Mouse (Mus musculus) heart, embryonic 13.5 days (tissue): ENCODE results near the gene Fstl3. TPM values are rescaled to one million over a fixed set of nuclear protein-coding genes. Genes with fewer than 3 reads are reported as not detected.

Experiments
- ATAC-seq: fragments of 200-750 bp; cut with Nextera tagmentation; 2 replicates; pipeline ENCODE4 v1.8.0; 2017; ENCODE audit warnings: moderate TSS enrichment; ENCODE audit not compliant: insufficient number of reproducible peaks, low FRiP score, low TSS enrichment; ENCODE audit errors: extremely low read depth
- H3K27ac ChIP-seq: fragments of 300-500 bp; sonication (generic); replicated peaks from 2 replicates; pipeline ENCODE4 v1.5.1; 2015; ENCODE audit warnings: moderate library complexity, mild to moderate bottlenecking, inconsistent platforms
- H3K27me3 ChIP-seq: fragments of 300-500 bp; sonication (generic); replicated peaks from 2 replicates; pipeline ENCODE4 v1.6.1; 2015; ENCODE audit warnings: mild to moderate bottlenecking, inconsistent platforms
- H3K36me3 ChIP-seq: fragments of 300-500 bp; sonication (generic); 2 replicates; pipeline ENCODE4 v1.6.1; 2015; ENCODE audit warnings: mild to moderate bottlenecking, inconsistent platforms
- H3K4me1 ChIP-seq: fragments of 300-500 bp; sonication (generic); 2 replicates; pipeline ENCODE4 v1.6.1; 2015; ENCODE audit warnings: inconsistent platforms
- H3K4me2 ChIP-seq: fragments of 300-500 bp; sonication (generic); 2 replicates; pipeline ENCODE4 v1.6.1; 2015; ENCODE audit warnings: inconsistent platforms, mild to moderate bottlenecking, moderate library complexity
- H3K4me3 ChIP-seq: fragments of 300-500 bp; sonication (generic); 2 replicates; pipeline ENCODE4 v1.5.1; 2015; ENCODE audit warnings: moderate library complexity, mild to moderate bottlenecking, inconsistent platforms
- H3K9ac ChIP-seq: fragments of 300-500 bp; sonication (generic); 2 replicates; pipeline ENCODE4 v1.6.1; 2015; ENCODE audit warnings: inconsistent platforms, mild to moderate bottlenecking, moderate library complexity
- H3K9me3 ChIP-seq: fragments of 300-500 bp; sonication (generic); 2 replicates; pipeline ENCODE4 v1.6.1; 2016; ENCODE audit warnings: inconsistent platforms
- WGBS: fragments of 180-500 bp; shearing (Covaris S2); methylation state at CpG from one replicate; pipeline ENCODE4 v1.1.7; 2015; ENCODE audit warnings: mixed read lengths; 5-methylcytosine and 5-hydroxymethylcytosine counted together
- polyA plus RNA-seq: library from polyadenylated mRNA; unstranded; fragments of >200 nt; fragmentation: Nextera tagmentation; extraction: Ambion mirVana; gene quantifications from 2 replicates; pipeline ENCODE4 v1.2.1, GENCODE M21; 2015

The Fstl3 gene
- polyA plus RNA-seq, 1 experiment from 2014 or later, result 23.8 TPM

DNA sequence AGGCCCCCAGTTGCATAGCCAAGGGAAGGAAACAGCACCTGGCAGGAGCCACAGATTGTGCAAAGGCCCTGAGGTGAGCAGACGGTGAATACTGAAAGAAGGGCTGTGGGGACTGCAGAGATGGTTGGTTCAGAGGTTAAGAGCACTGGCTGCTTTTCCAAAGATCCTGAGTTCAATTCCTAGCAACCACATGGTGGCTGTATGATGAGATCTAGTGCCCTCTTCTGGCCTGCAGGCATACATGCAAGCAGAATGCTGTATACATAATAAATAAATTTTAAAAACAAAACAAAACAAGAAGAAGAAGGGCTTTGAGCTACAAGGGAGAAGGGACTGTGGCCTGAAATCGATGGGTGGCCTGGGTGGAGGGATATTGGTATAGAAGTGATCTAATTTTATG is 40.0 kb downstream of the Fstl3 start:
- WGBS, result 57% methylated on average over 2 of the region's 2 CpGs

DNA sequence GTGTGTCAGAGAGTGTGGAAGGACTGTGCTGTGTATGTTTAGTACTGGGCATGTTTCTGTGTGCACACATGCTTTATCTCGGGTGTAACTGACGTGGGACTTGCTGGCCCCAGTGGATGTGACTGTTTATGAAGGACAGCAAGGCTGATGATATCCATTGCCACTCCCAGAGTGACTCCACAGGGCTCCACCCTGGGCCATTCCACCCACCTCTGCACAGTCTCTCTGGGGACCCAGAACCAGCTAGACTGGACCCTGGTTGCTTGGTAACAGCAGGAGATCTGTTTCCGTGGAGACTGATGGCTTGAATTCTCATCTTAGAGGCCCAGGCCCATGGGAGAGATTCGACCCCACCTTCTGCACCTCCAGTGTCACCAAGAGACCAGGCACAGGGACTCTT is 41.2 kb downstream of the Fstl3 start:
- no peak overlapping the region for H3K27ac ChIP-seq
- 64% methylated on average over 4 of the region's 4 CpGs for WGBS
- ATAC-seq, result no peak

More for the DNA sequence above, 40.0 kb downstream of the Fstl3 start:
- peaks cover 45% of the 10 kb centered on the region for H3K36me3 ChIP-seq
- H3K9ac ChIP-seq, result no peak overlapping the region
- ATAC-seq, result no peak
- no peak overlapping the region for H3K27ac ChIP-seq
- no peak overlapping the region for H3K4me3 ChIP-seq
- H3K9me3 ChIP-seq, result no peaks in the 10 kb centered on the region
- H3K27me3 ChIP-seq, result no peaks in the 10 kb centered on the region
- H3K4me2 ChIP-seq, result no peak overlapping the region
- H3K4me1 ChIP-seq, result peaks cover 3% of the 10 kb centered on the region; the same call in 1 of the 2 replicates

DNA sequence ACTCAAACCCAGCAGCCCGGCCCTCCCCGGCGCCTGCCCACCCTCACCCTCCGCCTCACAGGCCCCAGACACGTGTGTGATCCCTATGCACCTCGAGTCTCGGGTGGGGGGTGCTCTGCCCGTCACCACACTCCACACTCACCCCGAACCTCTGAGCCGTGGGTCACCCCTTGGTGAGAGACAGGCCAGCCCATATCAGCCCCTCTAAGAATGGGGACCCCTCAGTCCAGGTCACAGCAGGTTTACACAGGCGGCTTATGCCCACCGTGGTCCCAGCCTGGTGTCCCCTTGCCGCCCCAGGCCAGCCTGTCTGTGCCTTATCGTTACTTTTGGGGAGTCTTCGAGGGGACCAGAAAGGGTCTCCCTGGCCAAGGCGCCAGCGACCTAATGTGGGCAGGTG is 42.5 kb downstream of the Fstl3 start:
- peaks cover 40% of the 10 kb centered on the region for H3K36me3 ChIP-seq
- no peaks in the 10 kb centered on the region for H3K9me3 ChIP-seq
- 85% methylated on average over 17 of the region's 17 CpGs for WGBS

More for the DNA sequence above, 41.2 kb downstream of the Fstl3 start:
- H3K4me2 ChIP-seq, result no peak overlapping the region
- H3K4me3 ChIP-seq, result no peak overlapping the region
- H3K36me3 ChIP-seq, result peaks cover 40% of the 10 kb centered on the region
- peaks cover 11% of the 10 kb centered on the region for H3K4me1 ChIP-seq
- H3K9ac ChIP-seq, result 0 out of 2 replicates have a peak overlapping the region, but pooled peaks have one; percentile 12
- H3K27me3 ChIP-seq, result no peaks in the 10 kb centered on the region
- no peaks in the 10 kb centered on the region for H3K9me3 ChIP-seq

DNA sequence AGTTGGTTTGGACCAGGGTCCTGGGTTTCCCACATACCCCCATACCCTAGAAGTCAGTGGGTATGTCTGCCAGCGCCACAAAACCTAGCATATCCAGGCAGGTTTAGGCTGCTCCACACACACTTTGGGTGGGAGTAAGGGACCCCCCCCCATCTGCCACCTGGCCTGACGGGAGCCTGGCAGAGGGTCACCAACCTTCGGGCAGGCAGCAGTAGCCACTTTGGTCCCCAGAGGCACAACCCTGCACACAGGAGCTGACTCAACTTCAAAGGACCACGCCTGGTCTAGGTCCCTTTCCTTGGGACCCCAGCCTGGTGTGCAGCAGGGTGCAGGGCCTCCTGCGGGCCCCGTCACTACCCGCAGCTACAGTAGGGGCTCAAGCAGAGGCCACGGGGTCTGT is 43.2 kb downstream of the Fstl3 start:
- Histone ChIP-seq H3K4me2 (no peak overlapping the region), H3K4me3 (no peak overlapping the region), H3K27ac (no peak overlapping the region), H3K36me3 (peaks cover 36% of the 10 kb centered on the region), H3K9ac (no peak overlapping the region), H3K27me3 (no peaks in the 10 kb centered on the region), H3K9me3 (no peaks in the 10 kb centered on the region), H3K4me1 (peaks cover 24% of the 10 kb centered on the region)
- no peak for ATAC-seq
- WGBS, result 71% methylated on average over 8 of the region's 8 CpGs

More for the DNA sequence above, 42.5 kb downstream of the Fstl3 start:
- H3K4me2 ChIP-seq, result no peak overlapping the region
- H3K9ac ChIP-seq, result no peak overlapping the region
- no peaks in the 10 kb centered on the region for H3K27me3 ChIP-seq
- peaks cover 21% of the 10 kb centered on the region for H3K4me1 ChIP-seq
- H3K27ac ChIP-seq, result no peak overlapping the region
- no peak overlapping the region for H3K4me3 ChIP-seq
- no peak for ATAC-seq

DNA sequence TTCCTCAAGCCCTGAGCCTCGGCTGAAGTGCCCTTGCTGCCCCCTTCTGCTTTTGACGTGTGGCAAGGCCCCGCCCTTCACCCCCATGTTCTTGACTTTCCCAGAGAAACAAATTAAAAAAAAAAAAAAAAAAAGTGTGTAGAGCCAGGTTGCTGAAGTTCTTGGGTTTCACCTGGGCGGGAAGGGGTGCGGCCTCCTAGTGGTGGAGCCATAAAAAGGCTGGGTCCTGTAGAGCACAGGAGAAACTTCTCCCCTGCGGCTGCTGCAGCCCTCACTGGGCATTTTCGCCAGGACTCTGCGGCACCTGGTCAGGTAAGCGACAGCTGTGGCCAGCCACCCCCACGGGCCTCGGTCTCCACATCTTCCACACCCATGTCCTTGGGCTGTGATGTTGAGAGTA is 43.7 kb downstream of the Fstl3 start, which contains the start of gene Misp:
Misp (plus strand) TSS at position 208 of the 400 bp plus-strand sequence.
- Histone ChIP-seq H3K9me3 (no peaks in the 10 kb centered on the region), H3K36me3 (peaks cover 31% of the 10 kb centered on the region), H3K9ac (no peak within 1 kb of the TSS), H3K4me1 (peaks cover 24% of the 10 kb centered on the region), H3K27me3 (no peaks in the 10 kb centered on the region), H3K4me3 (no peak within 1 kb of the TSS), H3K27ac (no peak within 1 kb of the TSS), H3K4me2 (no peak within 1 kb of the TSS)
- ATAC-seq, result no peak
- WGBS, result 63% methylated on average over 11 of the region's 11 CpGs

DNA sequence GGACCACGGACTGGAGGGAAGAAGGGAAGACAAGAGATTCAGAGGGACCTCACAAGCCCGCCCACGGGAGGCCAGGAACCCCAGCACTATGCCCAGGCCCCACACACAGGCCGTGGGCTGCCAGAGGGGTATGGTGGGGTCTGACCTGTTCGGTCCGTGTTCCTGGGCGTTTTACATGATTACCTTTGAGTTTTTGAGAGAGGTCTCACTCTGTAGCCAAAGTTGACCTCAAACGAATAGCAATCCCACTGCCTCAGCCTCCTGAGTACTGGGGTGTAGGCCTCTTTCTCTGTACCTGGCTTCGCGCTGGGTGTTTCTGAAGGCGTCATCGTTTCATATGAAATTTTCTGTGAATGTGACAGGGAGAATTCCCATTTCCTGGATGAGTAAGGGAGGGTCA is 44.7 kb downstream of the Fstl3 start:
- no peak overlapping the region for H3K4me3 ChIP-seq
- no peaks in the 10 kb centered on the region for H3K9me3 ChIP-seq
- no peaks in the 10 kb centered on the region for H3K27me3 ChIP-seq
- no peak overlapping the region for H3K27ac ChIP-seq
- WGBS, result 82% methylated on average over 12 of the region's 12 CpGs
- H3K9ac ChIP-seq, result no peak overlapping the region
- ATAC-seq, result no peak
- peaks cover 24% of the 10 kb centered on the region for H3K4me1 ChIP-seq
- H3K4me2 ChIP-seq, result no peak overlapping the region
- peaks cover 22% of the 10 kb centered on the region for H3K36me3 ChIP-seq

DNA sequence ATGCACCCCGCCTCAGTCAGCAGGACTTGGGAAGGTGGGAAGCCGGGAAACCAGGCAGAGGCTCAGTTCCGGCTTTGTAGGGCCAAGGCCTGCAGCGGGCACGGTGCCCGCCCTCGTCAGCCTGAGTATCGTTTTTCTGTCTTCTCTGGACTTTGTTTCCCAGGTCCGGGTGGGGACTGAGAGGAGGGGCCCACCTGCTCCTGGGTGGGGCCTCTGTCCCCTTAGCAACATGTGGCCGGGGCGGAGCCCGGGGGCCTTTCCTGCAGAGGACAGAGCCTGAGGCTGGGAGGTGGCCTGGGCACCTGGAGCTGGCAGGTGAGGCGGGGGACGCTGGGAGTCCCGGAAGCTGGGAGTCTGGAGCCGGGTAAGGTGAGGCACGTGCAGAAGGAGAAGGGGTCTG is 45.3 kb downstream of the Fstl3 start:
- WGBS, result 45% methylated on average over 17 of the region's 17 CpGs
- Histone ChIP-seq H3K36me3 (peaks cover 18% of the 10 kb centered on the region), H3K4me3 (no peak overlapping the region), H3K4me2 (no peak overlapping the region), H3K4me1 (peaks cover 24% of the 10 kb centered on the region), H3K9me3 (no peaks in the 10 kb centered on the region), H3K9ac (0 out of 2 replicates have a peak overlapping the region, but pooled peaks have one; percentile 6), H3K27ac (0 out of 2 replicates have a peak overlapping the region, but pooled peaks have one; percentile 10), H3K27me3 (0 out of 2 replicates have a peak, but pooled peaks cover 2% of the 10 kb centered on the region)
- no peak for ATAC-seq

DNA sequence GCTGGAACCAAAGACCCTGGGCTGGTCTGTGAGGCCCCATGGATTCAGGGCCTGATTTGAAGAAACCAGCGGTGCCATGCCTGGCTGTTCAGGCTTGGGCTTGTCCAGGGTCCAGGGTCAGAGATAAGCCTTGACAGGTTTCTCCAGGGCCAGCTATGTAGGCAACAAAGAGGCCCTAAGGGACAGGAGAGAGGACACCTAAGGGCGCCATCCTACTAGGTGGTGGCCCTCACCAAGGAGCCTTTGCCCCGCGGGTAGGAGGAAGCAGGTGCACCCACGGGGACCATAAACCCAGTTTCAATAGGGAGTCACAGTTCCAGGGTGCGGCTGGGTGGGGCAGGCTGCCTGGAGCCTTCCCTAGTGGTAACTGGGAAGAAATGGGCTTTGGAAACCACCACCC is 45.9 kb downstream of the Fstl3 start:
- Histone ChIP-seq H3K4me2 (no peak overlapping the region), H3K36me3 (peaks cover 18% of the 10 kb centered on the region), H3K27me3 (0 out of 2 replicates have a peak, but pooled peaks cover 3% of the 10 kb centered on the region), H3K9ac (no peak overlapping the region), H3K4me1 (peaks cover 24% of the 10 kb centered on the region), H3K9me3 (no peaks in the 10 kb centered on the region), H3K4me3 (no peak overlapping the region), H3K27ac (0 out of 2 replicates have a peak overlapping the region, but pooled peaks have one; percentile 10)
- ATAC-seq, result no peak
- 72% methylated on average over 6 of the region's 6 CpGs for WGBS

DNA sequence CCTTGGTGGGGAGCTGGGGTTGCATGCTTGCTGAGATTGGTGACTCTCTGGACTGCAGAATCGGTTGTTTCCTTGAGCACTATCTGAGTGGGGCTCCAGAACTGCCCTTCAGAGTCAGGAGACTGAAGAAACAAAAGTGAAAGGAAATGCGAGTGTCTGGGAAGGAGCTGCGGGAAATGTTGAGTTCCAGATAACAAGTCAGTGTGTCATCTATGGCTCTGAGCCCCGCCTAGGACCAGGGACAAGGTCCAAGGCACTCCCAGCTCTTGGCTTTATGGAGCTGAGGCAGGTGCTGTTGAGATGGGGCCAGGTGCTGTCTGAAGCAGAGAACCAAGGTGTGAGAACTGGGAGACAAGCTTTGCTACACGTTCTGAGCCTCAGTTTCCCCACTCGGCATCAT is 47.3 kb downstream of the Fstl3 start:
- Histone ChIP-seq H3K9me3 (no peaks in the 10 kb centered on the region), H3K36me3 (peaks cover 8% of the 10 kb centered on the region), H3K4me1 (peaks cover 24% of the 10 kb centered on the region), H3K4me3 (peak overlapping the region; percentile 4; the same call in 1 of the 2 replicates), H3K9ac (peak overlapping the region; percentile 66), H3K27me3 (0 out of 2 replicates have a peak, but pooled peaks cover 3% of the 10 kb centered on the region), H3K4me2 (peak overlapping the region; percentile 24), H3K27ac (peak overlapping the region; percentile 70)
- no peak for ATAC-seq
- WGBS, result 39% methylated on average over 6 of the region's 6 CpGs

DNA sequence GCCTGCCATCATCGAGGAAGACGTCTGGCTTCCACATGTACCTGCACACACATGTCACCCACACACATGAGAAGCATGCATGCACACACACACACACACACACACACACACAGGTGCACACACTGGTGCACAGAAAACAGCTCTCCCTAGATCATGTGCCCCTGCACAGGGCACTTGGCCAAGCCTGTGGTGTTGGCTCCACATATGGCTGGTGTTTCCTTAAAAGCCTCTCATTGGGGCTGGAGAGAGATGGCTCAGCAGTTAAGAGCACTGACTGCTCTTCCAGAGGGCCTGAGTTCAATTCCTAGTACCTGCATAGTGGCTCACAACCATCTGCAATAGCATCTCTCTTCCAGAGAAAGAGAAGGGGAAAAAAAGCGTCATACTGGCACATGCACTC is 54.5 kb downstream of the Fstl3 start:
- Histone ChIP-seq H3K4me1 (peaks cover 7% of the 10 kb centered on the region; the same call in 1 of the 2 replicates), H3K27me3 (0 out of 2 replicates have a peak, but pooled peaks cover 3% of the 10 kb centered on the region), H3K4me3 (no peak overlapping the region), H3K4me2 (no peak overlapping the region), H3K9ac (no peak overlapping the region), H3K27ac (no peak overlapping the region), H3K9me3 (no peaks in the 10 kb centered on the region), H3K36me3 (no peaks in the 10 kb centered on the region)
- no peak for ATAC-seq
- WGBS, result 74% methylated on average over 3 of the region's 3 CpGs
